Mouse (Mus musculus): ENCODE measurements at regions not wholly inside any gene's neighbourhood (a gene's known extent, or its start where the extent isn't known, plus 50 kb on each side); places are given as distances from the start of the nearest gene placed in this dataset.

GRCm38 (mm10) chr10:95124476-95124875, 179.8 kb upstream of the Plxnc1 start:
- Histone ChIP-seq H3K4me3 (ENCODE audit: low read depth, low read length) (no peak overlapping the region), H3K36me3 (ENCODE audit: control insufficient read depth, insufficient read depth, low read length) (peaks cover 2% of the 10 kb centered on the region; the same call in 1 of the 2 replicates), H3K4me2 (ENCODE audit: low read depth) (no peak overlapping the region), H3K9me3 (ENCODE audit: control insufficient read depth, low read length) (no peaks in the 10 kb centered on the region), H3K27ac (ENCODE audit: low read depth, low read length) (no peak overlapping the region), H3K4me1 (ENCODE audit: control insufficient read depth, insufficient read depth, low read length) (no peaks in the 10 kb centered on the region), H3K9ac (ENCODE audit: low read length) (no peak overlapping the region), H3K27me3 (ENCODE audit: control insufficient read depth, insufficient read depth, low read length) (no peaks in the 10 kb centered on the region)
- no peak for ATAC-seq (ENCODE audit: insufficient read depth, low FRiP score, low TSS enrichment)
- WGBS, result 84% methylated on average over 2 of the region's 2 CpGs
- no peak for DNase-seq (ENCODE audit: low spot score)

GRCm38 (mm10) chr10:95120007-95120406, 175.4 kb upstream of the Plxnc1 start:
- ATAC-seq (ENCODE audit: insufficient read depth, low FRiP score, low TSS enrichment), result no peak
- 91% methylated on average over 4 of the region's 4 CpGs for WGBS
- Histone ChIP-seq H3K4me1 (ENCODE audit: control insufficient read depth, insufficient read depth, low read length) (no peaks in the 10 kb centered on the region), H3K4me2 (ENCODE audit: low read depth) (no peak overlapping the region), H3K4me3 (ENCODE audit: low read depth, low read length) (no peak overlapping the region), H3K27ac (ENCODE audit: low read depth, low read length) (no peak overlapping the region), H3K9ac (ENCODE audit: low read length) (no peak overlapping the region), H3K27me3 (ENCODE audit: control insufficient read depth, insufficient read depth, low read length) (no peaks in the 10 kb centered on the region), H3K9me3 (ENCODE audit: control insufficient read depth, low read length) (no peaks in the 10 kb centered on the region), H3K36me3 (ENCODE audit: control insufficient read depth, insufficient read depth, low read length) (peaks cover 2% of the 10 kb centered on the region; the same call in 1 of the 2 replicates)
- DNase-seq (ENCODE audit: low spot score), result no peak

- ATAC-seq (ENCODE audit: insufficient read depth, low FRiP score, low TSS enrichment), result no peak
- WGBS, result 65% methylated on average over 8 of the region's 8 CpGs
- no peak overlapping the region for H3K9ac ChIP-seq (ENCODE audit: low read length)
- H3K36me3 ChIP-seq (ENCODE audit: control insufficient read depth, insufficient read depth, low read length), result no peaks in the 10 kb centered on the region
- H3K27ac ChIP-seq (ENCODE audit: low read depth, low read length), result no peak overlapping the region
- H3K4me1 ChIP-seq (ENCODE audit: control insufficient read depth, insufficient read depth, low read length), result no peaks in the 10 kb centered on the region
- no peaks in the 10 kb centered on the region for H3K27me3 ChIP-seq (ENCODE audit: control insufficient read depth, insufficient read depth, low read length)
- H3K9me3 ChIP-seq (ENCODE audit: control insufficient read depth, low read length), result no peaks in the 10 kb centered on the region
- H3K4me3 ChIP-seq (ENCODE audit: low read depth, low read length), result no peak overlapping the region
- no peak for DNase-seq (ENCODE audit: low spot score)
- no peak overlapping the region for H3K4me2 ChIP-seq (ENCODE audit: low read depth)
Observed at GRCm38 (mm10) chr10:95118786-95119351, 174.2 kb upstream of the Plxnc1 start.

GRCm38 (mm10) chr10:95117731-95118212, 173.1 kb upstream of the Plxnc1 start:
- Histone ChIP-seq H3K4me2 (ENCODE audit: low read depth) (no peak overlapping the region), H3K4me3 (ENCODE audit: low read depth, low read length) (no peak overlapping the region), H3K27ac (ENCODE audit: low read depth, low read length) (no peak overlapping the region), H3K36me3 (ENCODE audit: control insufficient read depth, insufficient read depth, low read length) (no peaks in the 10 kb centered on the region), H3K9ac (ENCODE audit: low read length) (no peak overlapping the region), H3K9me3 (ENCODE audit: control insufficient read depth, low read length) (no peaks in the 10 kb centered on the region), H3K4me1 (ENCODE audit: control insufficient read depth, insufficient read depth, low read length) (no peaks in the 10 kb centered on the region), H3K27me3 (ENCODE audit: control insufficient read depth, insufficient read depth, low read length) (no peaks in the 10 kb centered on the region)
- DNase-seq (ENCODE audit: low spot score) (no peak), ATAC-seq (ENCODE audit: insufficient read depth, low FRiP score, low TSS enrichment) (no peak)
- WGBS, result 68% methylated on average over 3 of the region's 3 CpGs

- ATAC-seq (ENCODE audit: insufficient read depth, low FRiP score, low TSS enrichment) (no peak), DNase-seq (ENCODE audit: low spot score) (no peak)
- Histone ChIP-seq H3K4me1 (ENCODE audit: control insufficient read depth, insufficient read depth, low read length) (no peaks in the 10 kb centered on the region), H3K4me3 (ENCODE audit: low read depth, low read length) (no peak overlapping the region), H3K9me3 (ENCODE audit: control insufficient read depth, low read length) (no peaks in the 10 kb centered on the region), H3K27ac (ENCODE audit: low read depth, low read length) (no peak overlapping the region), H3K4me2 (ENCODE audit: low read depth) (no peak overlapping the region), H3K36me3 (ENCODE audit: control insufficient read depth, insufficient read depth, low read length) (no peaks in the 10 kb centered on the region), H3K9ac (ENCODE audit: low read length) (no peak overlapping the region), H3K27me3 (ENCODE audit: control insufficient read depth, insufficient read depth, low read length) (no peaks in the 10 kb centered on the region)
- 88% methylated on average over 6 of the region's 6 CpGs for WGBS
Observed at GRCm38 (mm10) chr10:95117041-95117730, 172.6 kb upstream of the Plxnc1 start.

- Histone ChIP-seq H3K4me1 (ENCODE audit: control insufficient read depth, insufficient read depth, low read length) (no peaks in the 10 kb centered on the region), H3K4me2 (ENCODE audit: low read depth) (no peak overlapping the region), H3K4me3 (ENCODE audit: low read depth, low read length) (no peak overlapping the region), H3K9me3 (ENCODE audit: control insufficient read depth, low read length) (no peaks in the 10 kb centered on the region), H3K36me3 (ENCODE audit: control insufficient read depth, insufficient read depth, low read length) (no peaks in the 10 kb centered on the region), H3K9ac (ENCODE audit: low read length) (no peak overlapping the region), H3K27me3 (ENCODE audit: control insufficient read depth, insufficient read depth, low read length) (no peaks in the 10 kb centered on the region), H3K27ac (ENCODE audit: low read depth, low read length) (no peak overlapping the region)
- 62% methylated on average over 3 of the region's 3 CpGs for WGBS
- ATAC-seq (ENCODE audit: insufficient read depth, low FRiP score, low TSS enrichment) (no peak), DNase-seq (ENCODE audit: low spot score) (no peak)
Observed at GRCm38 (mm10) chr10:95116579-95117011, 172.0 kb upstream of the Plxnc1 start.

- Histone ChIP-seq H3K27ac (ENCODE audit: low read depth, low read length) (no peak overlapping the region), H3K27me3 (ENCODE audit: control insufficient read depth, insufficient read depth, low read length) (no peaks in the 10 kb centered on the region), H3K4me1 (ENCODE audit: control insufficient read depth, insufficient read depth, low read length) (no peaks in the 10 kb centered on the region), H3K9me3 (ENCODE audit: control insufficient read depth, low read length) (no peaks in the 10 kb centered on the region), H3K9ac (ENCODE audit: low read length) (no peak overlapping the region), H3K4me2 (ENCODE audit: low read depth) (no peak overlapping the region), H3K4me3 (ENCODE audit: low read depth, low read length) (no peak overlapping the region), H3K36me3 (ENCODE audit: control insufficient read depth, insufficient read depth, low read length) (no peaks in the 10 kb centered on the region)
- 31% methylated on average over 9 of the region's 9 CpGs for WGBS
- DNase-seq (ENCODE audit: low spot score) (no peak), ATAC-seq (ENCODE audit: insufficient read depth, low FRiP score, low TSS enrichment) (no peak)
Observed at GRCm38 (mm10) chr10:95112837-95113388, 168.3 kb upstream of the Plxnc1 start.

GRCm38 (mm10) chr10:95112231-95112774, 167.7 kb upstream of the Plxnc1 start:
- Histone ChIP-seq H3K4me3 (ENCODE audit: low read depth, low read length) (no peak overlapping the region), H3K27me3 (ENCODE audit: control insufficient read depth, insufficient read depth, low read length) (no peaks in the 10 kb centered on the region), H3K9ac (ENCODE audit: low read length) (no peak overlapping the region), H3K36me3 (ENCODE audit: control insufficient read depth, insufficient read depth, low read length) (no peaks in the 10 kb centered on the region), H3K4me1 (ENCODE audit: control insufficient read depth, insufficient read depth, low read length) (no peaks in the 10 kb centered on the region), H3K9me3 (ENCODE audit: control insufficient read depth, low read length) (no peaks in the 10 kb centered on the region), H3K4me2 (ENCODE audit: low read depth) (no peak overlapping the region), H3K27ac (ENCODE audit: low read depth, low read length) (no peak overlapping the region)
- ATAC-seq (ENCODE audit: insufficient read depth, low FRiP score, low TSS enrichment) (no peak), DNase-seq (ENCODE audit: low spot score) (no peak)
- 63% methylated on average over 14 of the region's 14 CpGs for WGBS

Data from neural tube, embryonic 11.5 days (tissue).